Mouse (Mus musculus): ENCODE results near the gene Fhdc1. TPM values are rescaled to one million over a fixed set of nuclear protein-coding genes. Genes with fewer than 3 reads are reported as not detected.

Gene Fhdc1
- polyA plus RNA-seq, 1 experiment from 2014 or later: 6.8 TPM

DNA sequence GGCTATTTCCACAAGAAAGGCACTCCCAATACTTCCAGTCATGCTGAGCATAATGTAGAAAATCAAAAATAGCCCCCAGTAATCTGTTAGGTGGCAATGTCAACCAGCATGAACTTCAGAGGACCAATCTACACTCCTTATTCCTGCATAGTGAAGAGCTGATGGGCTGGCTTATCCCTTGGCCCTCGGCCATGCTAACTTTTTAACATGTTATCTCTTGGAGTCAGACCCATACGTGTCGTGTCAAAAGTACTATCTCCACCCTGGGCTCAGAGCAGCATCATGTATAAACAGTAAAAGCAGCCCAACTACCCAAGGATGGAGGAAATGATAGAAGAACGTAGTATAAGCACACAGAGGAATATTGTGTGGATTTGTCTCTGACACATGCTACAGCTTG lies 9.1 kb downstream of the Fhdc1 start:
- Histone ChIP-seq H3K4me1 (ENCODE audit: control insufficient read depth, insufficient read depth, low read length) (peaks cover 19% of the 10 kb centered on the region), H3K4me2 (ENCODE audit: low read depth, low read length) (no peak overlapping the region), H3K27ac (replicated peaks; ENCODE audit: low read depth, low read length) (no peak overlapping the region), H3K9me3 (ENCODE audit: control insufficient read depth, low read length) (no peaks in the 10 kb centered on the region), H3K9ac (ENCODE audit: low read depth, low read length) (no peak overlapping the region), H3K36me3 (ENCODE audit: control insufficient read depth, insufficient read depth, low read length) (no peaks in the 10 kb centered on the region), H3K27me3 (replicated peaks; ENCODE audit: control insufficient read depth, insufficient read depth, low read length) (no peaks in the 10 kb centered on the region), H3K4me3 (ENCODE audit: low read depth, low read length) (no peak overlapping the region)
- ATAC-seq (ENCODE audit: low read depth) (no peak), DNase-seq (ENCODE audit: low spot score) (no peak)
- WGBS: 88% methylated on average over 4 of the region's 4 CpGs

DNA sequence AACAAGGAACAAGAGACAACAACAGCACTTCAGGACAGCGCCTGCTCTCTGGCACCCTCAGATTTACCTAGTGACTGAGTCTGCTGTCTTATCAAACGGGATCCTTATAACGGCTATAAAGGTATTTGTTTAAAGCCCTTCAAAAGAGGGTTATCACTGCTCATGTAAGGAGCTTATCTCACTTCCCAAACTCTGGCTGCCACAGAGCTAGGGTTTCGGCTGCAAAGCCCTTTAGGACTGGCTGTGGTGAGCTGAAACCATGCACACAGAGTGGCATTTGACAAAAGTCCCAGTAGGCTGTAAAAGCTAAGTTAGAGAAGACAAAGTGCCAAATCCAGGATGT lies 12.1 kb downstream of the Fhdc1 start:
- 48% methylated on average over 4 of the region's 4 CpGs for WGBS

DNA sequence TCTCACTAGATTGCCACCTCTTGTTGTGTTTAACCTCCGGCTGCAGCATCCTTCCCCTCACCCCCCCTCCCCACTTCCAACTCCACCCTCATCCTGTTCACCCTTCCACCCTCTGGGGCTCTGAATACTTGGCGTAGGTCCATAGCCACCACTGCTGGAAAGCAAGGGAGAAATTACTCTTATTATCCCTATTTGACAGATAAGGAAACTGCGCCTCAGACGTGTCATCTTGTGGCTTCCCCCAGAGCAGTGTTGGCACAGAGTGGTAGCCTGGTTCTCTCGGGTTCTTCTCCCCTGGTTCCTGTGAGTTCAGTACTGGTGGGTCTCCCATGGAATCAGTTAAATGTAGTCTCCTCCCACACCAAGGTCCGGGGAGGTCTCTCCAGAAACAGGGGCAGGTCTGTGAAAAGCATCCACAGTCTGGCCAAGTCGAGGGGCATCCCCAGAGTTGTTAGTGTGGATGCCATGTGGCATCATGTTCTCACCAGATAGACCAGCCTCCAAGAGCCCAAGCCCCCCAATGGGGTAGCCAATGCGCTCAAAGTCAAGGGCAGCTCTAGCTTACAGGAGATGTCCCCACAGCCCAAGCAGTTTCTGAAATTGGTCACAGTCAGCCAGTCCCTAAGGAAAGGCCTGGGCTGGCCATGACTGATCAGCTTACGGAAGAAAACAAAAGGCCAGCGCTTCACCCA lies 12.7 kb downstream of the Fhdc1 start:
- DNase-seq (ENCODE audit: low spot score) (no peak), ATAC-seq (ENCODE audit: low read depth) (no peak)
- no peaks in the 10 kb centered on the region for H3K36me3 ChIP-seq (ENCODE audit: control insufficient read depth, insufficient read depth, low read length)
- no peak overlapping the region for H3K4me2 ChIP-seq (ENCODE audit: low read depth, low read length)
- H3K9me3 ChIP-seq (ENCODE audit: control insufficient read depth, low read length): no peaks in the 10 kb centered on the region
- no peaks in the 10 kb centered on the region for H3K27me3 ChIP-seq (replicated peaks; ENCODE audit: control insufficient read depth, insufficient read depth, low read length)
- 52% methylated on average over 10 of the region's 10 CpGs for WGBS
- H3K27ac ChIP-seq (replicated peaks; ENCODE audit: low read depth, low read length): no peak overlapping the region
- no peak overlapping the region for H3K4me3 ChIP-seq (ENCODE audit: low read depth, low read length)
- H3K9ac ChIP-seq (ENCODE audit: low read depth, low read length): no peak overlapping the region
- H3K4me1 ChIP-seq (ENCODE audit: control insufficient read depth, insufficient read depth, low read length): peaks cover 2% of the 10 kb centered on the region

More for the DNA sequence above, 12.1 kb downstream of the Fhdc1 start:
- H3K27ac ChIP-seq (replicated peaks; ENCODE audit: low read depth, low read length): no peak overlapping the region
- peaks cover 8% of the 10 kb centered on the region for H3K4me1 ChIP-seq (ENCODE audit: control insufficient read depth, insufficient read depth, low read length)
- no peak overlapping the region for H3K4me3 ChIP-seq (ENCODE audit: low read depth, low read length)
- no peak for ATAC-seq (ENCODE audit: low read depth)
- no peaks in the 10 kb centered on the region for H3K9me3 ChIP-seq (ENCODE audit: control insufficient read depth, low read length)
- no peaks in the 10 kb centered on the region for H3K36me3 ChIP-seq (ENCODE audit: control insufficient read depth, insufficient read depth, low read length)
- no peak overlapping the region for H3K4me2 ChIP-seq (ENCODE audit: low read depth, low read length)
- H3K27me3 ChIP-seq (replicated peaks; ENCODE audit: control insufficient read depth, insufficient read depth, low read length): no peaks in the 10 kb centered on the region
- H3K9ac ChIP-seq (ENCODE audit: low read depth, low read length): no peak overlapping the region
- no peak for DNase-seq (ENCODE audit: low spot score)

DNA sequence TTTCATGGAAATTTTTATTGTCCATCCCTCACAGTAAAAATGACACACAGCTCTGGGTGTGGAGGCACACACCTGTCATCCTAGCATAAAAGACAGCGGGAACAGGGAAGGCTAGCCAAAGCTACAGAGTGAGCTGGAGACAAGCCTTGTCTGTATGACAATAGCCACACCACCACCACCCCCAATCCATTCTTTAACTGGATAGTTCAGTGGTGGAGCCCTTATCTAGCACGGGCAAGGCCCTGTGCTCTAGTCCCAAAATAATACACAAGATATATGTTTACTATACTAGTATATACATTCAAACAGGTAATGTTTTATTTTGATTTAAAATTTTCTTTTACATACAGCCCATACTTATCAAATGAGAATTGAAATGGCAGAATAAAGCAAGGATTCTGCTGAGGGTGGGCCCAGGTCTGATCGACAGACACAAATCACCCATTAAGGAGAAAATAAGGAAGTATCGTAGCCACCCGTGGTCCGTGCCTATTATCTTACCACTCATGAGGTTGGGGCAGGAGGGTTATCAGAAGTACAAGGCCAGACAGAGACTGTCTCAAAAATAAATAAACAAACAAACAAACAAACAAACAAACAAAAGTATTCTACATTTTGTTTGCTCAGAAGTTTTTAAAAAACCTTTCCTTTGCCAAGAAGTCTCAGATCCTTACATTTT lies 14.3 kb downstream of the Fhdc1 start:
- peaks cover under 1% of the 10 kb centered on the region; the same call in 1 of the 2 replicates for H3K4me1 ChIP-seq (ENCODE audit: control insufficient read depth, insufficient read depth, low read length)
- 77% methylated on average over 6 of the region's 6 CpGs for WGBS
- no peak overlapping the region for H3K4me3 ChIP-seq (ENCODE audit: low read depth, low read length)
- no peaks in the 10 kb centered on the region for H3K9me3 ChIP-seq (ENCODE audit: control insufficient read depth, low read length)
- no peak overlapping the region for H3K27ac ChIP-seq (replicated peaks; ENCODE audit: low read depth, low read length)
- ATAC-seq (ENCODE audit: low read depth): no peak
- H3K27me3 ChIP-seq (replicated peaks; ENCODE audit: control insufficient read depth, insufficient read depth, low read length): no peaks in the 10 kb centered on the region
- no peak for DNase-seq (ENCODE audit: low spot score)
- no peaks in the 10 kb centered on the region for H3K36me3 ChIP-seq (ENCODE audit: control insufficient read depth, insufficient read depth, low read length)
- no peak overlapping the region for H3K9ac ChIP-seq (ENCODE audit: low read depth, low read length)
- H3K4me2 ChIP-seq (ENCODE audit: low read depth, low read length): no peak overlapping the region

DNA sequence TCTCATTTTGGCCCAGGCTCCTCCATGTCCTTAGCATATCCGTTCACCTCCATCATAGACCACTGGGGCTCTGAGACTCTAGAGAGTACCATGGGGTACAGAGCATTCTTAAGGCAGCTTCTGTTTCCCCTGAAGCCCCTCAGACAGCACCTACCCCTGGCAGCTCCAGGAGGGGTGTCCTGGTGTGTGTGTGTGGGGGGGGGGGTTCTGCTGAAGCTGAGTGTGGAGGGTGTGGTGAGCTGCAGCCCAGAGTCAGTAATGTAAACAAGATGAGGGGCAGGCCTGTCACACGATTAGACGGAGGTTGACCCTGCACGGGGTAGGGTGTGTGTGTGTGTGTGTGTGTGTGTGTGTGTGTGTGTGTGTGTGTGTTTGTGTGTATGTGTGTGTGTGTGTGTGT lies 18.5 kb downstream of the Fhdc1 start:
- Histone ChIP-seq H3K4me3 (ENCODE audit: low read depth, low read length) (no peak overlapping the region), H3K4me1 (ENCODE audit: control insufficient read depth, insufficient read depth, low read length) (peaks cover 5% of the 10 kb centered on the region; the same call in 1 of the 2 replicates), H3K9me3 (ENCODE audit: control insufficient read depth, low read length) (no peaks in the 10 kb centered on the region), H3K4me2 (ENCODE audit: low read depth, low read length) (no peak overlapping the region), H3K27ac (replicated peaks; ENCODE audit: low read depth, low read length) (no peak overlapping the region), H3K9ac (ENCODE audit: low read depth, low read length) (no peak overlapping the region), H3K36me3 (ENCODE audit: control insufficient read depth, insufficient read depth, low read length) (no peaks in the 10 kb centered on the region), H3K27me3 (replicated peaks; ENCODE audit: control insufficient read depth, insufficient read depth, low read length) (no peaks in the 10 kb centered on the region)
- DNase-seq (ENCODE audit: low spot score): no peak
- 39% methylated on average over 4 of the region's 4 CpGs for WGBS
- ATAC-seq (ENCODE audit: low read depth): peak; percentile 41; the same call in 1 of the 2 replicates

DNA sequence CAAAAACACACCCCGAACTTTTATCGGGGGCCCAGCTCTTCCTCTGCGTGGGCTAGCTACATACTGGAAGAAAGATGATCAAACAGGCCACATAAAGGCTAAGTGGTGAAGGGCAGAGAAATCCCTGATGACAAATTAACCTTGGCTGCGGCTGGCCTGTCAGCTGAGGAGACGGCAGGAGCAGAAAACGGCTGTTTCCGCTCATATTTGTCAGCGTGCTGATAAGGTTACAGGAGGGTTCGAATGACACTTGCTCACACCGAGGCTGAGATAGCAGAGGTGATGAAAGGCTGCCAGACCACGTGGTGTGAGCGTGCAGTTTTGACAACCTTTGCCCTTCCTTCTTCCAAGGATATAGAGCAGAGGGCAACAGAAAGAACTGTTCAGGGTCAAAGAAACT lies 19.3 kb downstream of the Fhdc1 start:
- peak; percentile 64; the same call in 1 of the 2 replicates for ATAC-seq (ENCODE audit: low read depth)
- Histone ChIP-seq H3K36me3 (ENCODE audit: control insufficient read depth, insufficient read depth, low read length) (no peaks in the 10 kb centered on the region), H3K4me3 (ENCODE audit: low read depth, low read length) (no peak overlapping the region), H3K27ac (replicated peaks; ENCODE audit: low read depth, low read length) (no peak overlapping the region), H3K9ac (ENCODE audit: low read depth, low read length) (no peak overlapping the region), H3K9me3 (ENCODE audit: control insufficient read depth, low read length) (no peaks in the 10 kb centered on the region), H3K27me3 (replicated peaks; ENCODE audit: control insufficient read depth, insufficient read depth, low read length) (no peaks in the 10 kb centered on the region), H3K4me2 (ENCODE audit: low read depth, low read length) (no peak overlapping the region), H3K4me1 (ENCODE audit: control insufficient read depth, insufficient read depth, low read length) (peaks cover 5% of the 10 kb centered on the region; the same call in 1 of the 2 replicates)
- 12% methylated on average over 12 of the region's 12 CpGs for WGBS
- DNase-seq (ENCODE audit: low spot score): peak; percentile 45

DNA sequence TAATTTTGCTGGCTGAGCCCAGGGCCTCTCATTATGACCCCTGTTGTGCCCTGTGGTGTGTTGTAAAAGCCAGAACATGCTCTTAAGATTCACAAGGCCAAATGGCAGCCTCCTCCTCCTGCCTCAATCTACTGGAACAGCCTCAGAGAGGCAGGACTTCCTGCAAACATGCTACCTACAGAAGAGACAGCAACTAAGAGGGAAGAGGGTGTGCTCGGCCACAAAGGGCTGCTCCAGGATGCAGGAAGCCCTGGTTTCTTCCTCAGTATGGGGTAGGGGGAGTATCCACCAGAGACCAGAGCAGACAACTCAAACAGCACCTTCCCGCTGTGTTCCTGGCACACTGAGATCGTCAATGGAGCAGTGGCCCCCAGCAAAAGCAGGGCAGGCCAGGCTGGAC lies 19.7 kb downstream of the Fhdc1 start:
- Histone ChIP-seq H3K4me3 (ENCODE audit: low read depth, low read length) (no peak overlapping the region), H3K4me1 (ENCODE audit: control insufficient read depth, insufficient read depth, low read length) (peaks cover 5% of the 10 kb centered on the region; the same call in 1 of the 2 replicates), H3K36me3 (ENCODE audit: control insufficient read depth, insufficient read depth, low read length) (no peaks in the 10 kb centered on the region), H3K9ac (ENCODE audit: low read depth, low read length) (no peak overlapping the region), H3K27ac (replicated peaks; ENCODE audit: low read depth, low read length) (no peak overlapping the region), H3K9me3 (ENCODE audit: control insufficient read depth, low read length) (no peaks in the 10 kb centered on the region), H3K4me2 (ENCODE audit: low read depth, low read length) (no peak overlapping the region), H3K27me3 (replicated peaks; ENCODE audit: control insufficient read depth, insufficient read depth, low read length) (no peaks in the 10 kb centered on the region)
- DNase-seq (ENCODE audit: low spot score): no peak
- no peak for ATAC-seq (ENCODE audit: low read depth)
- 9% methylated on average over 3 of the region's 3 CpGs for WGBS

DNA sequence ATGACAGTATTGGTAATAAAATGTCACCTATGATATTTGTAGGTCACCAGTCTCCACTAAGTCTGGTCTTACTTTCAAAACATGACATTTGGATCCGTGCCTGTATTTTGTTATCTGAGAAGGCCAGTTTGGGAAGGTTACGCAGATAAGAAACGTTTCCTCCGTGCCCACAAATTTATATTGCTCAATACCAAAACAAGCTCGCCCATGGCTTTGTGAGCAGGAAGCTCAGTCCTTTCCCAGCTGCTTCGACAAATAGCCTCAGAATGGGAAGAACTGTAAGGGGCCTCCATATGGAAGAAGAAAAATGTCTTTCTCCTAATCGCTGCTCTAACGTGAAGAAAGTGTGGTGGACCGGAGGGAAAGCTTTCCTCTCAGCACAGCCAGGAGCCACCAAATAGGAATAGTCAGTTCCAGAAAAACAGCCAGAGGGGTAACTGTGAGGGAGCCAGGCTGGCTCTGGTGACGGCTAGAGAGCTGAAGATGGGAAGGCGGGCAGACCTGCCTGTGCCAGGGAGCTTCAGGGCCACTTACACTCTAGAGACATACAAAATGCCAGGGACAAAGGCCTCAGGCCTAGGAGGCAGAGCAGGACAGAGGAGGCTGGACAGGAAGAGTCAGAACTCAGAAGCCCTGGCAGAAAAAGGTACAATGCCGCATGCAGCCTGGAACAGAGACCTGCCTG lies 24.4 kb downstream of the Fhdc1 start:
- peaks cover 4% of the 10 kb centered on the region; the same call in 1 of the 2 replicates for H3K4me1 ChIP-seq (ENCODE audit: control insufficient read depth, insufficient read depth, low read length)
- no peaks in the 10 kb centered on the region for H3K9me3 ChIP-seq (ENCODE audit: control insufficient read depth, low read length)
- no peak overlapping the region for H3K9ac ChIP-seq (ENCODE audit: low read depth, low read length)
- no peak for DNase-seq (ENCODE audit: low spot score)
- no peak overlapping the region for H3K4me2 ChIP-seq (ENCODE audit: low read depth, low read length)
- no peaks in the 10 kb centered on the region for H3K36me3 ChIP-seq (ENCODE audit: control insufficient read depth, insufficient read depth, low read length)
- no peak overlapping the region for H3K4me3 ChIP-seq (ENCODE audit: low read depth, low read length)
- H3K27me3 ChIP-seq (replicated peaks; ENCODE audit: control insufficient read depth, insufficient read depth, low read length): no peaks in the 10 kb centered on the region
- H3K27ac ChIP-seq (replicated peaks; ENCODE audit: low read depth, low read length): no peak overlapping the region
- WGBS: 60% methylated on average over 12 of the region's 12 CpGs
- no peak for ATAC-seq (ENCODE audit: low read depth)
